Mouse (Mus musculus) MEL (cell line): ENCODE measurements at regions not wholly inside any gene's neighbourhood (a gene's known extent, or its start where the extent isn't known, plus 50 kb on each side); places are given as distances from the start of the nearest gene placed in this dataset.

Source experiments
- ETS1 ChIP-seq: IDR thresholded peaks from 2 replicates; pipeline ENCODE4 v1.6.1; 2012; ENCODE audit warnings: low read depth, mild to moderate bottlenecking, inconsistent platforms, low read length, improper control_type of control experiment, moderate library complexity
- MYB ChIP-seq: IDR thresholded peaks from 2 replicates; pipeline ENCODE4 v1.6.1; 2011; ENCODE audit warnings: mild to moderate bottlenecking, low read depth, low read length, improper control_type of control experiment
- NELFE ChIP-seq: IDR thresholded peaks from 2 replicates; pipeline ENCODE4 v1.6.1; 2011; ENCODE audit warnings: low read depth, low read length, improper control_type of control experiment

GRCm38 (mm10) chr3:130903329-130903728, 173.1 kb upstream of the Rpl34 start:
- TF ChIP-seq NELFE (no peak), MYB (no peak), ETS1 (no peak)
